Mouse (Mus musculus): Measurements from ENCODE around the gene Dctd. TPM values are rescaled to one million over a fixed set of nuclear protein-coding genes. Genes with fewer than 3 reads are reported as not detected.

The Dctd gene
- polyA plus RNA-seq, 1 experiment from 2014 or later = 28.2 TPM

DNA sequence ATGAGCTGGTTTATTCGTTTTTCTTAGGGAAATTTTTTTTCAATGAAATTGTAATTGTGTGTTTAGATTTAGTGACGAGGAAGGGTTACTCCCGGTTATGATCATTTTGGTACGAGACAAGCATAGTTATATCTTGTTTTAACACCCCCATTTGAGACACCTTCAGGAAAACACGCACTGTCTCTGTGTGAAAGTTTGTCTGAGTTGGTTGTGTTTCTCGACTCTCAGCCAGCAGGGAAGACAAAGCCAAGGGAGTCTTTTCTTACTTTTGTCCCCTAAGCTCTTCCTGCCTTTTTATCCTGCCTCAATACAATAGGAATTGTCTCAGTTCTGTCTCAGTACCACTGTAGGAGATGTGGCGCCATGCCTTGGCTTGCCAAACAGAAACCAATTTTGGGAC, 84.9 kb downstream of the Dctd start:
- Histone ChIP-seq H3K9ac (ENCODE audit: low read depth, low read length) (no peak overlapping the region), H3K4me3 (ENCODE audit: low read depth, low read length) (no peak overlapping the region), H3K9me3 (ENCODE audit: control insufficient read depth, low read length) (peaks cover 4% of the 10 kb centered on the region; the same call in 1 of the 2 replicates), H3K36me3 (ENCODE audit: control insufficient read depth, insufficient read depth, low read length) (no peaks in the 10 kb centered on the region), H3K27ac (replicated peaks; ENCODE audit: low read depth, low read length) (no peak overlapping the region), H3K4me1 (ENCODE audit: control insufficient read depth, insufficient read depth, low read length) (no peaks in the 10 kb centered on the region), H3K4me2 (ENCODE audit: low read depth, low read length) (no peak overlapping the region), H3K27me3 (replicated peaks; ENCODE audit: control insufficient read depth, insufficient read depth, low read length) (no peaks in the 10 kb centered on the region)
- no peak for ATAC-seq (ENCODE audit: low read depth)
- 83% methylated on average over 7 of the region's 7 CpGs for WGBS
- DNase-seq (ENCODE audit: low spot score) = no peak

DNA sequence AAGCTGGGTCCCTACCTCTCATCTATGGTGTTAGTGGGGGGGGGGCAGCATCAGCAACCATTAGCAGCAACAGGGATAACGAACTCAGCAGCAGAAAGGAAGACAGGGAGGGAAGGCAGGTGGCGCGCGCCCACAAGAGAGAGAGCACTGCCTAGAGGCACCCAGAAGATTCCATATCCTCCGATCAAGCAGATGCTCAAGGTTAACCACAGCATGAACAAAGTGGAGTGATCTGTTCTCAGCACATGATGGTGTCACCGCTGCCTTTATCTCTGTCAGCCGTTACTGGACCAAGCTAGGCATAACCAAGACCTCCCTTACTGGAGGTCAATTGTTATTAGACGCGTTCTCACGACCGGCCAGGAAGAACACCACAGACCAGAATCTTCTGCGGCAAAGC, 89.7 kb downstream of the Dctd start:
- Histone ChIP-seq H3K36me3 (ENCODE audit: control insufficient read depth, insufficient read depth, low read length) (no peaks in the 10 kb centered on the region), H3K9ac (ENCODE audit: low read depth, low read length) (no peak overlapping the region), H3K4me2 (ENCODE audit: low read depth, low read length) (no peak overlapping the region), H3K9me3 (ENCODE audit: control insufficient read depth, low read length) (no peaks in the 10 kb centered on the region), H3K27ac (replicated peaks; ENCODE audit: low read depth, low read length) (no peak overlapping the region), H3K4me1 (ENCODE audit: control insufficient read depth, insufficient read depth, low read length) (no peaks in the 10 kb centered on the region), H3K4me3 (ENCODE audit: low read depth, low read length) (no peak overlapping the region), H3K27me3 (replicated peaks; ENCODE audit: control insufficient read depth, insufficient read depth, low read length) (no peaks in the 10 kb centered on the region)
- DNase-seq (ENCODE audit: low spot score) (no peak), ATAC-seq (ENCODE audit: low read depth) (no peak)
- 97% methylated on average over 11 of the region's 12 CpGs for WGBS

DNA sequence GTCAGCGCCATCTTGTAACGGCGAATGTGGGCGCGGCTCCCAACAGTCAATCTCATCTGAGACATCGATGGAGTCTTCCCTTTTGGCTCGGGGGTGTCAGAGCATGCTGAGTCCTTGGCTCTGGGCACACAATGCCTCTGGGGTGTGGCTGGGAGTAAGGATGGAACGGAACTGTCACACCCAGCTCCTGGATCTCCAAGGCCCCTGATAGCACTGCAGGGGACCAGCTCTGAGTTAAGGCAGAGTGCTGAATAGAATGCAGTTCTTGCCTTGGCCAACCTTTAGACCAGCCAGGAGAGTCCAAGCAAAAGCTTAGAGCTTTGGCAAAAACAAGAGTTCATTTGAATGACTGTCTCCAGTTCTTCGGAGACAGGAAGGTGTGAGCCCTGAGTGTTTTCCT, 97.1 kb downstream of the Dctd start:
- DNase-seq (ENCODE audit: low spot score) (no peak), ATAC-seq (ENCODE audit: low read depth) (no peak)
- Histone ChIP-seq H3K4me2 (ENCODE audit: low read depth, low read length) (no peak overlapping the region), H3K4me3 (ENCODE audit: low read depth, low read length) (no peak overlapping the region), H3K27me3 (replicated peaks; ENCODE audit: control insufficient read depth, insufficient read depth, low read length) (no peaks in the 10 kb centered on the region), H3K27ac (replicated peaks; ENCODE audit: low read depth, low read length) (no peak overlapping the region), H3K36me3 (ENCODE audit: control insufficient read depth, insufficient read depth, low read length) (no peaks in the 10 kb centered on the region), H3K9me3 (ENCODE audit: control insufficient read depth, low read length) (no peaks in the 10 kb centered on the region), H3K4me1 (ENCODE audit: control insufficient read depth, insufficient read depth, low read length) (no peaks in the 10 kb centered on the region), H3K9ac (ENCODE audit: low read depth, low read length) (no peak overlapping the region)
- WGBS = 93% methylated on average over 9 of the region's 9 CpGs

DNA sequence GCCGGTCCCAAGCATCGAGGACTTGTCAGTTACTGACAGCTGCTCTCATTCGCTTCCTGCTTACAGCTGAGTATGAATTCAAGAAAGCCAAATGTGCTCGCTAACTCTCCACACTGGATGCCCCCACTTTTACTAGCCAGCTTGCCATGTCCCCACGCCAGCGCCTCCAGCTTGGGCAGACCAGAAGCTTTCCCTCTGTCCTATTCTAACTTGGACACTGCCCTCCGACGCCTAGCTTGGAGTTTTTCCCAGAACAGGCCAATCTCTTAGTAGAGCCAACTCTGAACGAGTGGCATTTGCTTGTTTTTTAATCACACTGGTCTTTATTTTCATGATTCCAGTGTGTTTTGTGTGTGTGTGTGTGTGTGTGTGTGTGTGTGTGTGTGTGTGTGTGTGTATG, 100.3 kb downstream of the Dctd start:
- no peaks in the 10 kb centered on the region for H3K9me3 ChIP-seq (ENCODE audit: control insufficient read depth, low read length)
- no peak overlapping the region for H3K4me3 ChIP-seq (ENCODE audit: low read depth, low read length)
- ATAC-seq (ENCODE audit: low read depth) (no peak), DNase-seq (ENCODE audit: low spot score) (no peak)
- H3K4me1 ChIP-seq (ENCODE audit: control insufficient read depth, insufficient read depth, low read length) = no peaks in the 10 kb centered on the region
- no peak overlapping the region for H3K9ac ChIP-seq (ENCODE audit: low read depth, low read length)
- H3K27ac ChIP-seq (replicated peaks; ENCODE audit: low read depth, low read length) = no peak overlapping the region
- 94% methylated on average over 9 of the region's 9 CpGs for WGBS
- H3K36me3 ChIP-seq (ENCODE audit: control insufficient read depth, insufficient read depth, low read length) = no peaks in the 10 kb centered on the region
- H3K27me3 ChIP-seq (replicated peaks; ENCODE audit: control insufficient read depth, insufficient read depth, low read length) = no peaks in the 10 kb centered on the region
- H3K4me2 ChIP-seq (ENCODE audit: low read depth, low read length) = no peak overlapping the region

DNA sequence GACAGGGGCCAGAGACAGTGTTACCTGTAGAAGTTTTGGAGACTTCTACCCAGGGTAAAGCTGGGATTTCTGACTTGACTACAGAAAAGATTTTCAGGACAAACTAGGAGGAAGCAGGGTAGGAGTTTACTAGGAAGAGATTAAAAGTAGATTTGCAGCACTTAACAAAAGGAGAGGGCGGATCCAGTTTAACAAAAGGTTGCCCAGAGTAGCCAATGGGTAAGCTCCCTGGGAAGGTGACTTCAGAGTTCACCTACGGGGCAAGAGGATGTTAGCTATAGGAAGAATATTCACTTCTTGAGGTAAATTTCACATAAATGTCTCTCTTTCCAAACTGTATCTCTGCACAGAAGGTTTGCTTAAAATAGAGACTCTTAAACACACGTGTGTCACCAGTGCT, 103.7 kb downstream of the Dctd start:
- no peak overlapping the region for H3K27ac ChIP-seq (replicated peaks; ENCODE audit: low read depth, low read length)
- ATAC-seq (ENCODE audit: low read depth) (peak; percentile 65; the same call in 1 of the 2 replicates), DNase-seq (ENCODE audit: low spot score) (no peak)
- H3K36me3 ChIP-seq (ENCODE audit: control insufficient read depth, insufficient read depth, low read length) = no peaks in the 10 kb centered on the region
- H3K4me2 ChIP-seq (ENCODE audit: low read depth, low read length) = no peak overlapping the region
- H3K4me3 ChIP-seq (ENCODE audit: low read depth, low read length) = no peak overlapping the region
- 69% methylated on average over 3 of the region's 3 CpGs for WGBS
- H3K27me3 ChIP-seq (replicated peaks; ENCODE audit: control insufficient read depth, insufficient read depth, low read length) = no peaks in the 10 kb centered on the region
- H3K4me1 ChIP-seq (ENCODE audit: control insufficient read depth, insufficient read depth, low read length) = no peaks in the 10 kb centered on the region
- no peaks in the 10 kb centered on the region for H3K9me3 ChIP-seq (ENCODE audit: control insufficient read depth, low read length)
- H3K9ac ChIP-seq (ENCODE audit: low read depth, low read length) = no peak overlapping the region

Other genes starting within 250 kb of the Dctd start
- 12.5 and 12.7 TPM in 2 replicates for gene Wwc2, start 108.2 kb upstream of the Dctd start, polyA plus RNA-seq (2014; fragmentation: Nextera tagmentation; extraction: Ambion mirVana)